Mouse (Mus musculus): ENCODE results near the gene Gcg.
A peak's percentile ranks its signal among the peaks of the same experiment; 100 is the strongest.

Gene Gcg

GRCm38 (mm10) chr2:62459241-62460174 lies 23.9 kb downstream of the Gcg start:
- no peak for DNase-seq (ENCODE audit: low spot score)

GRCm38 (mm10) chr2:62458070-62458469 lies 25.4 kb downstream of the Gcg start:
- DNase-seq (ENCODE audit: low spot score): peak; percentile 77

- no peak for DNase-seq (ENCODE audit: low spot score)
These were observed 28.5 kb downstream of the Gcg start for GRCm38 (mm10) chr2:62454991-62455390.

GRCm38 (mm10) chr2:62454033-62454432 lies 29.4 kb downstream of the Gcg start:
- DNase-seq (ENCODE audit: low spot score): no peak

GRCm38 (mm10) chr2:62450364-62450763 lies 33.1 kb downstream of the Gcg start:
- DNase-seq (ENCODE audit: low spot score): no peak

- DNase-seq (ENCODE audit: low spot score): no peak
These were observed 33.6 kb downstream of the Gcg start for GRCm38 (mm10) chr2:62449692-62450346.

- no peak for DNase-seq (ENCODE audit: low spot score)
These were observed 42.5 kb downstream of the Gcg start for GRCm38 (mm10) chr2:62440802-62441544.

GRCm38 (mm10) chr2:62440083-62440482 lies 43.4 kb downstream of the Gcg start:
- DNase-seq (ENCODE audit: low spot score): no peak

GRCm38 (mm10) chr2:62431245-62431795 lies 52.1 kb downstream of the Gcg start:
- DNase-seq (ENCODE audit: low spot score): no peak

GRCm38 (mm10) chr2:62425941-62426340 lies 57.5 kb downstream of the Gcg start:
- no peak for DNase-seq (ENCODE audit: low spot score)
